Mouse (Mus musculus) embryonic facial prominence, embryonic 14.5 days (tissue): ENCODE data around the gene Dmkn. TPM values are rescaled to one million over a fixed set of nuclear protein-coding genes. Genes with fewer than 3 reads are reported as not detected.

Source experiments
- ATAC-seq: fragments of 200-750 bp; cut with Nextera tagmentation; 2 replicates; pipeline ENCODE4 v1.8.0; 2017; ENCODE audit warnings: low read depth, moderate number of reproducible peaks, moderate TSS enrichment
- DNase-seq: peaks from one replicate; pipeline ENCODE4 v3.0.0-alpha.2; 2015; ENCODE audit warnings: low spot score
- H3K27ac ChIP-seq: fragments of 300-500 bp; sonication (generic); replicated peaks from 2 replicates; pipeline ENCODE4 v1.5.1; 2014; ENCODE audit warnings: low read depth, mild to moderate bottlenecking, low read length, moderate library complexity
- H3K27me3 ChIP-seq: fragments of 300-500 bp; sonication (generic); replicated peaks from 2 replicates; pipeline ENCODE4 v1.6.1; 2014; ENCODE audit warnings: low read length; ENCODE audit not compliant: control insufficient read depth, insufficient read depth
- H3K36me3 ChIP-seq: fragments of 300-500 bp; sonication (generic); 2 replicates; pipeline ENCODE4 v1.6.1; 2014; ENCODE audit warnings: low read length, mixed read lengths; ENCODE audit not compliant: control insufficient read depth, insufficient read depth
- H3K4me1 ChIP-seq: fragments of 300-500 bp; sonication (generic); 2 replicates; pipeline ENCODE4 v1.6.1; 2014; ENCODE audit warnings: antibody characterized with exemption, low read length; ENCODE audit not compliant: control insufficient read depth, insufficient read depth
- H3K4me2 ChIP-seq: fragments of 300-500 bp; sonication (generic); 2 replicates; pipeline ENCODE4 v1.6.1; 2014; ENCODE audit warnings: low read depth, mild to moderate bottlenecking, low read length, moderate library complexity, mixed read lengths
- H3K4me3 ChIP-seq: fragments of 300-500 bp; sonication (generic); 2 replicates; pipeline ENCODE4 v1.5.1; 2014; ENCODE audit warnings: low read depth, mild to moderate bottlenecking, low read length
- H3K9ac ChIP-seq: fragments of 300-500 bp; sonication (generic); 2 replicates; pipeline ENCODE4 v1.6.1; 2014; ENCODE audit warnings: low read depth, mild to moderate bottlenecking, low read length, moderate library complexity, mixed read lengths
- H3K9me3 ChIP-seq: fragments of 300-500 bp; sonication (generic); 2 replicates; pipeline ENCODE4 v1.6.1; 2016; ENCODE audit warnings: low read length; ENCODE audit not compliant: control insufficient read depth
- WGBS: fragments of 180-500 bp; shearing (Covaris S2); extraction: QIAGEN DNeasy Blood & Tissue Kit; methylation state at CpG from one replicate; pipeline ENCODE4 v1.1.7; 2014; 5-methylcytosine and 5-hydroxymethylcytosine counted together
- polyA plus RNA-seq: library from polyadenylated mRNA; unstranded; fragments of >200 nt; fragmentation: Nextera tagmentation; extraction: Ambion mirVana; gene quantifications from 2 replicates; pipeline ENCODE4 v1.2.1, GENCODE M21; 2014

Dmkn gene
- polyA plus RNA-seq, 1 experiment from 2014 or later: 159 TPM

DNA sequence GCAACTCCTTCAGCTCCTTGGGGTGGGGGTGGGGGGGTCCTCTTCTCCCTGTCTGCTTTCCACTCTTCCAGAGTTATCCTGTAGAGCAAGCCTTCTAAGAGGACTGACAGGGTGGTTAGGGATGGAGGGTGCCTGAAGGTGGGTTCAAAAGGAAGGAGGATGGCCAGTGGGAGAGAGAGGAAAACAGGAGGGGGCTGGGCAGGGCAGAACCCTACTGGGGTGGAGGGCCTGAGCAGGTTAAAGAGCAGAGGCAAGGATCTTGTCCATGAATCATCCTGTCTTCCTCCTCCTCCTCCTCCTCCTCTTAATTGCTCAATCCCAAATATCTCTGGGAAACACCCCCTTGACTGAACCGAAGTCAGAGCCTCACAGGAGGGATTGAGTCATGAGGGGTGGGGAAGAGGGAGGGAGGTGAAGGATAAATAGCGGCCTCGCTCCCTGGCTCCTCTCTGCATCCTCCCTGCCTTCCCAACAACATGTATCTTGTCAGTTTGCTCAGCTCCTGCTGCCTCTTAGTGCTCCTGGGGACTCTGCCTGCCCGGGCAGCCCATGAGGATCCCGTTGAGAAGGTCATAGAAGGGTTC is 12.4 kb upstream of the Dmkn start, which contains the start of gene Sbsn:
TSS of gene Sbsn (plus strand) at position 386 of the 584 bp plus-strand sequence.
- no peak within 1 kb of the TSS for H3K4me2 ChIP-seq
- H3K27ac ChIP-seq: no peak within 1 kb of the TSS
- DNase-seq (no peak), ATAC-seq (no peak)
- no peak within 1 kb of the TSS for H3K9ac ChIP-seq
- no peaks in the 10 kb centered on the region for H3K4me1 ChIP-seq
- H3K27me3 ChIP-seq: no peaks in the 10 kb centered on the region
- H3K9me3 ChIP-seq: peaks cover 13% of the 10 kb centered on the region
- whole genome bisulfite sequencing: 78% methylated on average over 4 of the region's 5 CpGs
- H3K4me3 ChIP-seq: no peak within 1 kb of the TSS
- H3K36me3 ChIP-seq: peaks cover 22% of the 10 kb centered on the region

GRCm38 (mm10) chr7:30757001-30757400 is 6.6 kb upstream of the Dmkn start:
- Histone ChIP-seq H3K27ac (no peak overlapping the region), H3K9me3 (peaks cover 13% of the 10 kb centered on the region), H3K27me3 (no peaks in the 10 kb centered on the region), H3K4me1 (no peaks in the 10 kb centered on the region), H3K9ac (no peak overlapping the region), H3K36me3 (peaks cover 19% of the 10 kb centered on the region), H3K4me3 (no peak overlapping the region), H3K4me2 (no peak overlapping the region)
- WGBS: 80% methylated on average over 2 of the region's 3 CpGs
- ATAC-seq (no peak), DNase-seq (no peak)

GRCm38 (mm10) chr7:30758853-30759252 is 4.7 kb upstream of the Dmkn start:
- Histone ChIP-seq H3K4me1 (no peaks in the 10 kb centered on the region), H3K9ac (no peak overlapping the region), H3K27ac (no peak overlapping the region), H3K4me3 (no peak overlapping the region), H3K4me2 (no peak overlapping the region), H3K27me3 (no peaks in the 10 kb centered on the region), H3K9me3 (peaks cover 13% of the 10 kb centered on the region), H3K36me3 (peaks cover 19% of the 10 kb centered on the region)
- ATAC-seq: no peak
- DNase-seq: peak; percentile 32
- 24% methylated on average over 4 of the region's 4 CpGs for WGBS

GRCm38 (mm10) chr7:30761769-30762352 is 1.7 kb upstream of the Dmkn start:
- no peak overlapping the region for H3K27ac ChIP-seq
- no peaks in the 10 kb centered on the region for H3K9me3 ChIP-seq
- H3K4me3 ChIP-seq: no peak overlapping the region
- H3K9ac ChIP-seq: no peak overlapping the region
- WGBS: 66% methylated on average over 4 of the region's 4 CpGs
- ATAC-seq (no peak), DNase-seq (no peak)
- H3K27me3 ChIP-seq: 0 out of 2 replicates have a peak, but pooled peaks cover 3% of the 10 kb centered on the region
- H3K4me1 ChIP-seq: no peaks in the 10 kb centered on the region
- no peak overlapping the region for H3K4me2 ChIP-seq
- H3K36me3 ChIP-seq: no peaks in the 10 kb centered on the region

DNA sequence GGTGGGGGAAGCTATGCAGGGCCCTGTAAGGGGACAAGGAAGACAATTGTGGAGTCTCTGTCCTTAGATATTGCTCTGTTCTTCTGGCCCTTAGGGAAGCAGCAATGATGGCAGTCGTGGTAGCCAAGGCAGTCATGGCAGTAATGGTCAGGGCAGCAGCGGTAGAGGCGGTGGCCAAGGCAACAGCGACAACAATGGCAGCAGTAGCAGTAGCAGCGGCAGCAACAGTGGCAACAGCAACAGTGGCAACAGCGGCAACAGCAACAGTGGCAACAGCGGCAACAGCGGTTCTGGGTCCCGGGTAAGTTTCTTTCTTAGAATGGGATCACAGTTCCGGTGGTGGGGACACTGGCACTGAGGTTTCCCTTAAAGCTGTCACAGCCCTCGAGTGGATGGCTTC is 1.6 kb downstream of the Dmkn start:
- H3K4me2 ChIP-seq: no peak overlapping the region
- WGBS: 49% methylated on average over 7 of the region's 11 CpGs
- H3K27ac ChIP-seq: no peak overlapping the region
- H3K9me3 ChIP-seq: no peaks in the 10 kb centered on the region
- 0 out of 2 replicates have a peak, but pooled peaks cover 3% of the 10 kb centered on the region for H3K27me3 ChIP-seq
- no peak overlapping the region for H3K4me3 ChIP-seq
- no peak overlapping the region for H3K9ac ChIP-seq
- H3K4me1 ChIP-seq: no peaks in the 10 kb centered on the region
- DNase-seq (no peak), ATAC-seq (no peak)
- no peaks in the 10 kb centered on the region for H3K36me3 ChIP-seq

DNA sequence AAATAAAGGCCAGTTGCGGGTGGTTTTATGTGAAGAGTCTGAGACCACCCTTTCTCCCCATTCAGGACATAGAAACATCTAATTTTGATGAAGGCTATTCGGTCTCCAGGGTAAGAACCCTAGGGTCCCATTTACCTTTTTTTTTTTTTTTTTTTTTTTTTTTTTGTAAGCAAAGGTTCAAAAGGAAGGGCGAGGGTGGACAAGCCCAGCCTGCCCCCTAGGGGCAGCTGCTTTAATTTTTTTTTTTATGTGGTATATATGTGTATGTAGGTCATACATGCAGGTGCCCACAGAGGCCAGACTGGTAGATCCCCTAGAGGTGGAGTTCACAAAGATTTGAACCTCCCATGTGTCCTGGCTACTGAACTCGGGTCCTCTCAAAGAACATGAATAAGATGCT is 2.9 kb downstream of the Dmkn start:
- ATAC-seq: no peak
- WGBS: 87% methylated on average over 4 of the region's 4 CpGs

GRCm38 (mm10) chr7:30769236-30769635 is 5.7 kb downstream of the Dmkn start:
- no peaks in the 10 kb centered on the region for H3K9me3 ChIP-seq
- H3K9ac ChIP-seq: no peak overlapping the region
- DNase-seq (no peak), ATAC-seq (no peak)
- no peaks in the 10 kb centered on the region for H3K36me3 ChIP-seq
- H3K27me3 ChIP-seq: 0 out of 2 replicates have a peak, but pooled peaks cover 3% of the 10 kb centered on the region
- no peak overlapping the region for H3K4me3 ChIP-seq
- no peak overlapping the region for H3K4me2 ChIP-seq
- WGBS: 33% methylated on average over 9 of the region's 9 CpGs
- no peaks in the 10 kb centered on the region for H3K4me1 ChIP-seq
- no peak overlapping the region for H3K27ac ChIP-seq

More for the DNA sequence above, 2.9 kb downstream of the Dmkn start:
- no peak overlapping the region for H3K9ac ChIP-seq
- H3K4me1 ChIP-seq: no peaks in the 10 kb centered on the region
- no peak overlapping the region for H3K4me3 ChIP-seq
- H3K9me3 ChIP-seq: no peaks in the 10 kb centered on the region
- no peak for DNase-seq
- H3K36me3 ChIP-seq: no peaks in the 10 kb centered on the region
- no peak overlapping the region for H3K4me2 ChIP-seq
- H3K27ac ChIP-seq: no peak overlapping the region
- H3K27me3 ChIP-seq: 0 out of 2 replicates have a peak, but pooled peaks cover 3% of the 10 kb centered on the region

- no peaks in the 10 kb centered on the region for H3K9me3 ChIP-seq
- 78% methylated on average over 9 of the region's 9 CpGs for WGBS
- H3K36me3 ChIP-seq: no peaks in the 10 kb centered on the region
- H3K4me3 ChIP-seq: no peak overlapping the region
- H3K9ac ChIP-seq: no peak overlapping the region
- H3K27ac ChIP-seq: no peak overlapping the region
- H3K4me2 ChIP-seq: no peak overlapping the region
- no peaks in the 10 kb centered on the region for H3K27me3 ChIP-seq
- DNase-seq: peak; percentile 20
- no peak for ATAC-seq
- H3K4me1 ChIP-seq: no peaks in the 10 kb centered on the region
Measured at GRCm38 (mm10) chr7:30776104-30776503, 12.5 kb downstream of the Dmkn start.

- WGBS: 51% methylated on average over 7 of the region's 7 CpGs
- H3K9me3 ChIP-seq: no peaks in the 10 kb centered on the region
- no peak for DNase-seq
- H3K4me1 ChIP-seq: no peaks in the 10 kb centered on the region
- H3K36me3 ChIP-seq: no peaks in the 10 kb centered on the region
- no peak overlapping the region for H3K9ac ChIP-seq
- no peak for ATAC-seq
- no peak overlapping the region for H3K27ac ChIP-seq
- no peak overlapping the region for H3K4me2 ChIP-seq
- H3K4me3 ChIP-seq: no peak overlapping the region
- no peaks in the 10 kb centered on the region for H3K27me3 ChIP-seq
Measured at GRCm38 (mm10) chr7:30777081-30777579, 13.6 kb downstream of the Dmkn start.
